Mouse (Mus musculus): ENCODE measurements around the gene Prrt2.

- no peak for TF ChIP-seq CTCF (IDR thresholded peaks at IDR 0.05; ENCODE audit: low read depth, low read length)
- no peak for TF ChIP-seq POLR2A (IDR thresholded peaks at IDR 0.05; ENCODE audit: borderline replicate concordance, low read depth, low read length)
These were observed 9.2 kb upstream of the Prrt2 start for GRCm38 (mm10) chr7:127030172-127030571.
